Mouse (Mus musculus) cerebellum, postnatal 36 days (tissue): ENCODE measurements at regions not wholly inside any gene's neighbourhood (a gene's known extent, or its start where the extent isn't known, plus 50 kb on each side); places are given as distances from the start of the nearest gene placed in this dataset.

Experiments used
- DNase-seq, 2 experiments: peaks; one replicate each; pipeline ENCODE4 v3.0.0; 2021 to 2022; ENCODE audit warnings: mixed read lengths in 2 of 2

- no peak for DNase-seq
Observed at GRCm38 (mm10) chr16:76577206-76577605, 203.6 kb upstream of the Nrip1 start.

- DNase-seq = no peak
Observed at GRCm38 (mm10) chr16:76575281-76575680, 201.7 kb upstream of the Nrip1 start.

DNA sequence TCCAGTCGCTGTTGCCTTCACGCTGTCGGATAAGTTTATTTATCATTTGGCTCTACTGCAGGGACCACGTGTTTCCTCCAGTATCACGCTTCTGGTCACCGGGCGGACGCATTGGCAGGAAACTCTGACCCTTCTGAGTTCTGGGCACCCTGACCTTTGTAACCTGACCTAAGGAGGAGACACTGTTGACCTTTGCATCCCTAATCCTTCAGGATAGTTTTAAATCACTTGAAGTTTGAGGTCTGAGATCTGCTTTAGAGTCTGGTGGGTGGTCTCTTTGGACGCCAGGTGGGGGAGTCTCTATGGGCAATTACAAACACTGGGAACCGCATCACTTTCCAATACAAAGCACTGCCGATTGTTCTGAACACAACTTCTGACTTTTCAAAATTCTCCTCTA, 192.6 kb upstream of the Nrip1 start:
- no peak for DNase-seq

GRCm38 (mm10) chr16:76554846-76555245, 181.2 kb upstream of the Nrip1 start:
- no peak for DNase-seq

- no peak for DNase-seq
Observed at GRCm38 (mm10) chr16:76549628-76550027, 176.0 kb upstream of the Nrip1 start.

- no peak for DNase-seq
Observed at GRCm38 (mm10) chr16:76547087-76547486, 173.5 kb upstream of the Nrip1 start.

DNA sequence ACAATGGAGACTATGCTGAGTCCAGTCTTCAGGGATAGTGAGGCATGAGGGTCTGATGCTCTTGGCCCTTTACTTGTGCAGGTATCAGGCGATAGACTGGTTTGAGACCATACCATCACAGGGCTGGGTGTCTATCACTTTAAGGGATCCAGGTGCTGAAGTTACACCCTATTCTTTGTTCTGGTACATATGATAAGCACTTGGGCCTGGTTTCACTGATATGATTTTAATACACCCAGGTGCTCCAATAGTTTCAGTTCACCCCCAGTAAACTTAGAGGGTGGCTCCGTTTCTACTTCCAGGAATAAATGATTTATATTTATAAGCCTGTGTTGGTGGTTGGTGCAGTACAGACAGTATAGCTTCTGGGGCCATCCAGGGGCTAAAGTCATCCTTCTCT, 173.0 kb upstream of the Nrip1 start:
- no peak for DNase-seq

DNA sequence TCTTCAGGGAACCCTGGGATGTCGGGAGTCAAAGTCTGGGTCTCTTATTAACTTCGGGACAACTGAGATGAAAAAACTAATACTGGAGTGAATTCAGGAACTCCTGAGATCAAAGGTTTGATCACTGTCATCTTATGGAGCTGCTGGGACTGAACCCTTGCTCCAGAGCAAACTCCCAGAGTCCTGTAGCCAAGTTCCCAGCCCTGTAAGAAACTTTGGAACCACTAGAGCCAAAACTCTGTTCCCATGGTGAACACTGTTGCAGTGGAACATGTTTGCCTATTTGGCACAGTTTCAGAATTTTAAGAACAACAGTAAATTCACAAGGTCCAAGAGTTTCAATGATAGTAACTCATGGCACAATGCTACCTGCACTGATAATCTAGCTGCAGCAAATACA, 172.3 kb upstream of the Nrip1 start:
- no peak for DNase-seq

- DNase-seq = no peak
Observed at GRCm38 (mm10) chr16:76544972-76545371, 171.3 kb upstream of the Nrip1 start.

- DNase-seq = no peak
Observed at GRCm38 (mm10) chr16:76540964-76541363, 167.3 kb upstream of the Nrip1 start.

DNA sequence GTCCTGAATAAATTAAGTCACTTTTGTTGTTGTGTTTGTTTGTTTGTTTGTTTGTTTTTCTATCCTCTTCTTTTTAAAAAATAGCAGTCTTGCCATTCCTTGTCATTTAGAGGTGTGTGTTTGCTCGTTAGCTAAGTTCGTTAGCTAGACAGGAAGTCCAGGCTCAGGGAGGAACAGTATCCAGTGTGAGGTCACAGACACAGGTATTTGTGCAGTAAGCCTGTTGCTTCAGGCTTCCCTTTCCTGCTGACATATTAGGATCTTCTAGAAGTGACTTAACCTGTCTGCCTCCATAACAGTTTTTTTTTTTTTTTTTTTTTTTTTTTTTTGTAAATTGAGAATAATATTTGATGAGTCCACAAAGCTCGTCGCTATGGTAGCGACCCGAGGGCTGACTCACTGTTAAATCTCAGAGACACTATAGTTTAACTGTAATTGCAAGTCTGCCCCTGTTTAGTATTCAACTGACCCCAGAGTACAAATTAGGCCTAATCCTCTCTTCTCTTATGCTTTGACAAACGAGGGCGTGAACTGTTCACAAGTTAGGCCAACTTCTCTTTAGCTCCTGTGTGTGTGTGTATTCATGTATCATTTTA, 166.8 kb upstream of the Nrip1 start:
- DNase-seq = no peak

GRCm38 (mm10) chr16:76539669-76540068, 166.0 kb upstream of the Nrip1 start:
- no peak for DNase-seq

DNA sequence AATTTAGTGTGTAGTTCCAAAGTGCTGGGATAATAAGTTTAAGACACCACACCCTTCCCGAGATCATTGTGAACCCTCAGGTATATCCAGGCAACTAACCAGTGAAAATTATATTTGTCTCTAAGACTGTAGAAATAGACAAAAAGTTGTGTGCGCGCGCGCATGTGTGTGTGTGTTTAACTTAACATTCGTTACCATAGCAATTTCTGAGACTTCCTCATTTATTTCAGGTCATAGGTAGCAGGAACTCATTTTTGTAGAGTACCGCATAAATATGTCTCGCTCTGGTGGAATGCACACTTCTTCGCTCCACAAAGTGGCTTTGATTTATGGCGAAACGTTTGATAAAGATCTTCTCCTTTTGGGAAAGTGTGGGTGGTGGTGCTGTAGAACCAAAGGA, 164.2 kb upstream of the Nrip1 start:
- DNase-seq = no peak

DNA sequence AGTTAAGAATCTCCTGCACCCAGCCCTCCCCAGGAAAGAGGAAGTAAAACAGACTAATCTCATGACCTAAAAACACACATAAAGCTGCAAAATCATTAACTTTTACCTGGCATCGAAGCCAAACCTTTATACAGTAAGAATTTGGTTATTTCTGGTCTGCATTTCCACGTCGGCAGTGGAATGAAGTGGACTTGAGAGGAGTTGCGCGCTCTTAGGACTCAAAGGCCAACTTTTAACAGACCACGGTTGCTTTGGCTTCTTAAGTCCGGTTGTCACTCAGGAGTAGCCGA, 159.2 kb upstream of the Nrip1 start:
- DNase-seq = no peak

- DNase-seq = no peak
Observed at GRCm38 (mm10) chr16:76532142-76532927, 158.7 kb upstream of the Nrip1 start.

DNA sequence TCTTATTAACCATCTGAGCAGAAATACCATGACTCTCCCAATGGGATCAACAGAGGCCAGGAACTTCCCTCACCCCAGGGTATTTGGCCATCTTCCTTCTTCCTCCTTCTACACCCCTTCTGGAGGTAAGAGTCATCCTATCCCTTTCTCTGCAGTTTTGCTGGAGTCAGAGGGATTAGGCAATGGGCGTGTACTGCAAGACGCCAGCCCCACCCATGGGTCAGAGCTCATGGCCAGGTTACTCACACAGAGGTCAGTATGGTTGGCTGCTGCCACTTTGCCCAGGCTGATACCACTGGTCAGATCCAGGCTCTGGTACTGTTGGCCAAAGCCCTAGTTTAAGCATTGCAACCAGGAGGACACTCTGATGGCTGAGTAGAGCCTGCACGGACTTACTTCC, 157.3 kb upstream of the Nrip1 start:
- no peak for DNase-seq

- no peak for DNase-seq
Observed at GRCm38 (mm10) chr16:76529613-76530012, 156.0 kb upstream of the Nrip1 start.

GRCm38 (mm10) chr16:76527106-76527949, 153.7 kb upstream of the Nrip1 start:
- DNase-seq = no peak

- no peak for DNase-seq
Observed at GRCm38 (mm10) chr16:76525563-76525962, 151.9 kb upstream of the Nrip1 start.

GRCm38 (mm10) chr16:76524921-76525320, 151.3 kb upstream of the Nrip1 start:
- no peak for DNase-seq

DNA sequence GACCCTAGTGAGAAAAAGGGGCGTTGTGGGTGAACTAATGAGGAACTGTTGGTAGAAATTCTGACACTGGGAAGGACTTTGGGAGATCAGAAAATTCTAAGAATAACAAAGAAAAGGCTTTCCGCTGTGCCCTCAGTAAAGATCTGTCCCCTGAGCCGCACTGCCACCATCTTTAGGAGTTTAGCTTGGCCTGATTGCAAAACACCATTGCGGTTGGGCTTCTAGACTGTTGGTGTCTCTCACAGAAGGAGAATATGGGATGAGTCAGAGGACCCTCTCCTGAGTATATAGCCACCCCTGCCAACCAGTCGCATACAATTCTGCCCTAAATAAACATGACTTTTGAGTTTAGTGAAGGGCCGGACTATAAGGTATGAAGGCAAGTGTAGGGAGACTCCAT, 147.5 kb upstream of the Nrip1 start:
- no peak for DNase-seq

DNA sequence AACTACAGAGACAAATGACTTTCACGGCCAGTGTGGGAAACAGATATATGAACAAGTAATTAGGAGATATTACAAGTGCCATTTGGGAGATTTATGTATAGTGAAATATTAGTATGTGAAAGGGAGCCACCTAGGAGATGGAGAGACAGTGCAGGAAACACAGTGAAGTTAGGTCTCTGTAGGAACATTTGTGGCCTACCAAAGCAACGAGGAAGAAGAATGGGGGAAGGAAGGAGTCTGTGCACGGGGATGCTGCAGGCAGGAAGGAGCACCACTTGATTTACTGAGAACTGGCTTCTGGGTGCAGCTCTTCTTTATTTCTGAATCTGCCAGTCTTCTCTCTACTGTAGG, 147.0 kb upstream of the Nrip1 start:
- DNase-seq = no peak

DNA sequence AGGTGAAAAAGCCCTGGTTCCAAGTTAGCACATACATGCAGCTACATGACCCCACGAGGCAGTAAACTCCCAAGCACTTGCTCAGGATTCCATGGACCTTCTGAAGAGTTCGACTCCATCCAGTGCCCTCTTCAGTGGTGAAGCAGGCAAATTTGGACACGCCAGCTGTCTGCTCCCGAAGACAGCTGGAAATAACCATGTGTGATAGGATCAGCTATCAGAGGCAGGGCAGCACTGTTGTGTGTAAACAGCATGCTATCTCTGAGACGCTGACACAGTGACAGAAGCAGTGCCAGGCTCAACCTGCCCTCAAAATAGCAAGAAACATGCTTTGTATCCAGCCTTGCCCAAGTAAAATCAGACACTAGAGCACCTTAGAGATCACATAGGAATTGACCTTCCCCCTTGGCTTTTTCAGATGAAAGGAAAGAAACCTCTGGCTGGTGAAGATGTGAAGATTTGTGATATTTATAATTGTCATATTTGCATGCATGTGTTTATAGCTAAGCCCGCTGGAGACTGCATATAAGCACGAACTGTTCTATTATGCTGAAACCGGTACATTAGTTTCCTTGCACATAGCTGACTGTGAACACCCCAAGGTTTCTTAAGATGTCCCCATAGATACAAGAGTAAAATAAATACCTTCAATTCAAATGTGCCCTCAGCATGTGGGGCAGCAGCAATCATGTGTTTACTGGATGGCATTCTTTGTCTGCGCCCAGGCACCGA, 146.4 kb upstream of the Nrip1 start:
- no peak for DNase-seq
